Mouse (Mus musculus) effector memory CD4-positive, alpha-beta T cell, adult 7 months (primary cell): ENCODE data around the gene Dcaf8. TPM values are rescaled to one million over a fixed set of nuclear protein-coding genes. Genes with fewer than 3 reads are reported as not detected.

Source experiments
- polyA plus RNA-seq: library from polyadenylated mRNA; unstranded; fragments of 100-300 nt; shearing (Covaris generic); gene quantifications from one replicate; pipeline ENCODE4 v1.2.1, GENCODE M21; 2017

The Dcaf8 gene
- polyA plus RNA-seq, result 107 TPM

DNA sequence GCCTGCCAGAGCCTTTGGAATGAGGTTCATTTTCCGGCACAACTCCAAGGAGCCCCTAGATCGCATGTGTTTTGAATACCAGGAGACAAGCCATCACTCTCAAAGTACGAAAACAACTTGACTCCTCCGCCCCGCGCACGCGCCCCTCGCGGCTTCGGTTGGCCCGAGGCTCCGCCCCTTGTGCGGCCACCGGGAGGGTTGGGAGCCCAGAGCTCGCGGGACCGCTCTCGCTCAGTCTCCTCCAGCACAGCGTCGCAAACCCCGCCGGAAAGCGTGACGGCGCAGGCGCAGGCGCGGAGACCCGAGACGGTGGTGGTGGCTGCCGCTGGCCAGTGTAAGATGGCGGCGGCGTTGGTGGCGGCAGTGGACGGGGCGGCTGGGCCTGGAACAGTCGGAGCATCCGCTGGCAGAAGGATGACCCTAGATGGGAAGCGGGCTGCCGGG lies at the start of gene Dcaf8:
Gene Dcaf8, plus strand, starts transcription at position 250 of the 444 bp plus-strand sequence.

DNA sequence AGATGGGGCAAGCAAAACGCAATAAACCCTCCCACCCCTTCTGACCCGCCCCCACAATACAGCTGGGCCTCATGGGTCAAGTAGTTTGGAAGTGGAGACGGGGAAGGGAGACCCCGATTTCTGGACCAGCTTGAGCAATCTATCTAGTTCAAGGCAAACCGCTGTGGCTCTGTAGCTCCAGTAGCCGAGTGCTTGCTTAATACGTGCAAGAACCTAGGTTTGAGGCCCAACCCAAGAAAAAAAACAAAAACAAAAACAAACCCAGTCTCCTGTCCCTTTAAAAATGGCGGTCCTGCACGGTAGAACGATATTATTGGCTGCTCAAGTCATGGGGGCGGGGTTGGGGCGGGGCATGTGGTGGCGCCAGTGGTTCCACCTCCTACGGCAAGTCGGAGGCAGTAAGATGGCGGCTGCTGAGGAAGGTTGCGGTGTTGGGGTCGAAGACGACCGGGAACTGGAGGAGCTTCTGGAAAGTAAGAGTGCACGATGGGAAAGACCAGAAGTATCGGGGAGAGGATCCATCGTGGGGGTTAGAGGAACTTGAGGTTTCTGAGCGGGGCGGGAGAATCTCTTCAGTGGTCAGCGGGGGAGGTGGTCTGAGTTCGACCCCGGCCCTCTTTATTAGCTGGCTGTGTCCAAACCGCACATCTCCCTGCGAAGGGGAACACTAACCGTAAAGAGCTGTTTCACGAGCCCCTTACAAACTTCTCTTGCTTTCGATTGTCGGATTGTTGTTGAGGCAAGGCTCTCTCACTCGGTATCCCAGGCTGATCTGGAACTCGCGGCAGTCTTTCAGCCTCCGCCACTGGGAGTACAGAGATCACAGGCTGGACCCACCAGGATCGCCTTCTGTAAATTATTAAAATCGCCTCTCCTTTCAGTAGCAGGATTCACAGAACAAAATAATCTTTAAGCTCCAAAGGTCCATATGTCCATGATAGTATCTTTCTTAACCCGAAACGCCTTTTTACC lies 21.2 kb upstream of the Dcaf8 start, which contains the start of gene Pex19:
Gene Pex19, plus strand, starts transcription at position 380 of the 972 bp plus-strand sequence.

DNA sequence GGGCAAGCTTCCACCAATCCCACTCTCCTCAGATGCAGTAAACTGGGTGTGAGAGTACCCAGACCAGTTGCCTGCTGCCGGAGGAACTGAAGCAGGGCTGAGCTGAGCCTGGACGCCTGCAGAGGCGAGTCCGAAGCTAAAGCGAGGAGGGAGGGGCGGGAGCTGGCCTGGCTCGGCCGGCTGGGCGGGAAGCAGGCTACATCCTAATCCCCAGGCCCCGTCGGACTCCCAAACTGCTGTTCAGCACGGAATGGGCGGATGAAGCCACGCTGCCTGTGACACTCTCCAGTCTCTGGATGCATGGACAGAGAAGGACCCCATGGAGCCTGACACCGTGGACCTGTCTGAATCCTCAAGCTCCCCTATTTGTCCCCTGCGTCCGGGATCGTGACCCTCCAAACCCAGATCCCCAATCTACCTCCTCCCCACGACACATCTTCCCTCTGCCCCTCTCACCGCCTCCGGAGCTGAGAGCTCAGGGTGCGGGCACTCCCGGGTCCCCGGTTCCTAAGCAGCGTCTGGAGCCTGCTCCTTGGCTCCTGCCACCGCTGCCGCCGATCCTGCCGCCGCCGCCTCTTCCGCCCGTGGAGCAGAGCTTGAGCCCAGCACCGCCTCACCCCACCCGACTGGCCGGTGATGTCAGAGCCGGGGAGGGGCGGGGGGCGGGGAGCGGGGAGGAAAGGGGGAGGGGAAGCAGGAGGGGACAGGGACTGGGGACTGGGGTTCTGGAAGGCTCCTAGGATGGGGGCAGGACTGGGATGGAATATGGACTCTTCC lies 58.4 kb downstream of the Dcaf8 start, which contains the start of gene Pea15a:
Gene Pea15a, minus strand, starts transcription at position 664 of the 777 bp plus-strand sequence.

DNA sequence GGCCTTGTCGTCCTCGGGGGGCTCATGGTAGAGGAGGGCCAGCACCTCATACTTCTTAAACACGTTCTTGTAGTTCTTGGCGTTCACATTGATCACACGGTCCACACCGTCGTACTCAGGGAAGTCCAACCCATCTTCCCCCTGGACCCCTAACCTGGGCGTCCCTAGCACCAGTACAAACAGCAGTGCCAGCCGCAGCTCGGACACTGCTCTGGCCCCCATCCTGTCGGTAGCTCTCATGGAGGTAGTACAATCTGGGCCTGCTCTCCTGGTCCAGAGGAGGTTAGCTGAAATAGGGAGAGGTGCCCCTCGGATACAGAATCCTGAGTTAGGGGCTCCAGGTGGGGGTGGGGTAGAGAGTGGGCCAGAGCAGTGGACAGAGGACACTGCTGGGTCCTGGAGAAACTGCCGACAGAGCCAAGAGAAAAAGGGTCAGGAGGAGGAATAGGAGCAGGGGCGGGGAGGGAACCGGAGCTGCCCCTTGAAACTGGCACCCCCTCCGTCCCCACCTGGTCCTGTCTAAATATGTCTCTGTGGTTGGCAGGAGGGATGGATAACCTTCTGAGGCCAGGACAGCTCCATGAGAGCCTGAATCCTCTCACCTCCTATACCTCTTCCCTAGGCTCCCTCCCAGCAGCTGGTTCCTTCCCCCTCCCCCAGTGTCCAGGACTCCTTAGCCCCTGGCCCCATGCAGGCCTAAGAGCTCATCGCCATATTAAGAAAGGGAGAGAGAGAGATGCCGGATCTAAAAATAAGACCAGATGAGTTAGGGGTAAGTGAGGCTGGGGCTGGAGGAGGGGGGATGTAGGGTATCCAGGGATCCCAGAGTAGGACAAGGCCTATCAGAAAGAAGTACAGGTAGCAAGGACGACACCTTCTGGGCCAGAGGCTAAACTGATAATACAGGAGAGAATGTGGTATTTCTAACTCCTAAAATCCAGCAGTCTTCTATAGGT lies 71.8 kb downstream of the Dcaf8 start, which contains the start of gene Casq1:
Gene Casq1, minus strand, starts transcription at position 418 of the 956 bp plus-strand sequence.

Other genes with a start within 250 kb of the Dcaf8 start
- gene Slamf6, start 230.6 kb upstream of the Dcaf8 start, polyA plus RNA-seq, result 328 TPM
- 0.22 TPM for gene Vangl2, start 119.6 kb upstream of the Dcaf8 start, polyA plus RNA-seq
- not detected for gene Nhlh1, start 90.5 kb upstream of the Dcaf8 start, polyA plus RNA-seq
- gene Copa, start 65.6 kb upstream of the Dcaf8 start, polyA plus RNA-seq, result 178 TPM
- 108 TPM for gene Ncstn, start 65.3 kb upstream of the Dcaf8 start, polyA plus RNA-seq
- gene Pex19, start 21.3 kb upstream of the Dcaf8 start, polyA plus RNA-seq, result 31.7 TPM
- 104 TPM for gene Pea15a, start 58.7 kb downstream of the Dcaf8 start, polyA plus RNA-seq
- gene Casq1, start 71.8 kb downstream of the Dcaf8 start, polyA plus RNA-seq, result not detected
- not detected for gene Atp1a4, start 110.3 kb downstream of the Dcaf8 start, polyA plus RNA-seq
- gene Igsf8, start 113.6 kb downstream of the Dcaf8 start, polyA plus RNA-seq, result 55.0 TPM
- gene Atp1a2, start 150.0 kb downstream of the Dcaf8 start, polyA plus RNA-seq, result not detected
- gene Kcnj9, start 181.2 kb downstream of the Dcaf8 start, polyA plus RNA-seq, result not detected
- gene Kcnj10, start 193.1 kb downstream of the Dcaf8 start, polyA plus RNA-seq, result 0.18 TPM
- 12.6 TPM for gene Pigm, start 228.5 kb downstream of the Dcaf8 start, polyA plus RNA-seq